Mouse (Mus musculus) bone marrow, adult 2 months (tissue): Measurements from ENCODE around the gene Il2rg.

Experiments
- CTCF ChIP-seq: fragments of 200-500 bp; IDR thresholded peaks from 2 replicates; pipeline ENCODE4 v1.5.1; 2011; ENCODE audit warnings: low read length, control low read depth; ENCODE audit not compliant: control insufficient read depth, insufficient read depth
- POLR2A ChIP-seq: fragments of 200-500 bp; IDR thresholded peaks from 2 replicates; pipeline ENCODE4 v1.6.1; 2011; ENCODE audit warnings: low read depth, mild to moderate bottlenecking, control low read depth, low read length, borderline replicate concordance; ENCODE audit not compliant: control insufficient read depth

DNA sequence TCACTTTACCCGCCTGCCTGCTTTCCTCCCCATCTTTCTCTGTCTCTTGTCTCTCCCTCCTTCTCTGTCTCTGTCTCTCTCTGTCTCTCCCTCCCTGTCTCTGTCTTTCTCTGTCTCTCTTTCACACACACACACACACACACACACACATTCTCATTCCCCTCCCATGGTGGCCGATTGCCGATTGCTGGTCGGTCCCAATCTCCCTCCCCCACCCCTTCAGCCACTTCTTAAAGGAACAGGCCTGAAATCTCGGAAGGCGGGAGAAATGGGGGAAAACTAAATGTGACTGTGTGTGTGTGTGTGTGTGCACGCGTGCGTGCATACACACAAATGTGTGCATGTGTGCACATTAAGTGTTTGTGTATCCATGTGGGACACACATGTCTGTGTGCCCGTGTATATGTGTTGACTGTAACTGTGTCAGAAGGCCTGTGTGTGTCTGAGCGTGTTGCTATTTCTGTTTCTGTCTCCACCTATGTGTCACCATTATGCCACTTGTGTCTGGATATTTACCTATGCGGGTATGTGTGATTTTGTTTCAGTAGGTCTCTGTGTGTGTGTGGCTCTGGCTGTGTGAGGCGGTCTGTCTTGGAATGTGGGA is 32.5 kb upstream of the Il2rg start:
- TF ChIP-seq CTCF (no peak), POLR2A (no peak)
